Mouse (Mus musculus): ENCODE results near the gene Pthlh.
A peak's percentile ranks its signal among the peaks of the same experiment; 100 is the strongest.
"Not testable (repeated sequence)": the region's sequence is repeated elsewhere in the genome, so short reads cannot be mapped to it uniquely, and the experiment has no call there.

Gene Pthlh

DNA sequence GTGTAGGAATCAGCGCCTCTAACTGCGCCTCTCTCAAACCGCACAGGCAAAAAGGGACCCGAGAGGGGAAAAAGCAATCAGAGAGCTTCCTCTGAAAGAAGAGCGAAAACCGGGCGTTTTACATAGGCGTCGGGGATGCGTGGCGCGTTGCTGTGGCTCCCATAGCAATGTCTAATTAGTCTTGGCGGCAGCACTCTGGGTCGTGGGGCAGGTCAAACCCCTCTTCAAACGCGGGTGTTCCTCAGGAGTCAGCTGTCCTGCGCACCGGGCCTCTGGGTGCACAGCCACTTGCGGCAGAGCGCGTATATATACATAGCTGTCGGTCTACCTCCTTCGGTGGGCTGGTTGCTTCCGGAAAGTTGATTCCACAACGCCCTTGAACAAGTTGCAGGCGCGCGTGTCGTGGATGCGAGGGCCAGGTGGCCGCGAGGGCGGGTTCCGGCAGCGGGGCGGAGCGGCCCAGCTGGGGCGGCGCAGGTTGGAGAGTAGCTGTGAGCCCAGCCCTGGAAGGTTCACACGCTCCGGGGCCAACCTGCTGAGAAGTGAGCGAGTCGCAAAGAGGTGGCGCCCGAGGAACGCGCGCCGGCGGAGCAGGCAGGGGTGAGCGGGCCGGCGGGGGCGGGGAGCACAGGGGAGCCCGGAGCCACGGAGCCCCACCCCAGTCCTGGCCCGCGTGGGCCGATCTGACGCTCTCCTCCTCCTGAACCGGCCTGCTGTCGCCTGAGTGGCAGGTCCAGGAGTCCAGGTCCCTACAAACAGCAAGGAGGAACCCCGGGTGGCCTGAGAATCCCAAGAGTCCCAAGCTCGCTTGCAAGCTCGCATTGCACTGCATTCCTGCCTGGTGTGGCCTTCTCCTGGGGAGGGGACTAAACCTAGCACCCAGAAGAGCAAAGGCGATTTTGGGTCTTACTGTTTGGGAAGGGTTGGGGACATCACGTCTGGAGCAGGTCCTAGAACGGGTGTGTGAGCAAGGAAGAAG, at the start of gene Pthlh:
Gene Pthlh, minus strand, starts transcription at position 597 of the 979 bp plus-strand sequence.
- DNase-seq (ENCODE audit: low spot score), result peak; percentile 56

- no peak for DNase-seq (ENCODE audit: low spot score)
These were observed 49.3 kb upstream of the Pthlh start for GRCm38 (mm10) chr6:147313331-147313730.

DNA sequence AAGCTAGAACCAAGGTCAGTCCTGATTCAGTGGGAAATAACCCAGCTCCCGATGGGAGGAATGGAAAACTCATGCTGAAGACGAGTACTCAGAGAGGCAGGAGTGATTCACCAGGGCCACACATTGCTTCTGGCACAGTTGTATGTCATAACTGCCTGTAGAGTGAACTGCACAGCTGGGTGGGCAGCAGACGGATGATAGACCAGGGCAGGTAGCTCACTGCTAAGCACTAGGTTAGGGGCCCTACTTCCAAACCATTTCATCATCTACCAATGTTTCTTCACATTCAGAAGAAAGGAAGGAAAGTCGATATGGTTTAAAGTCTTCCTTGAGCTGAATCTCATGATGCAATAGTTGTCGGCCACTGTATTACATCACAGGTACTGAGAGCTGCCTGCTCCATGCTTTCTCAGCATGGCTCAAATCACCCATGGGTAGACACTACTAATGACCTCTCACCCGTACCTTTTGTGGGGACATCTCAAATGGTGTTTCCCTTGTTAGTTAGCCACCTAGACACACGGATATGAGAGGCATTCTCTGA, 46.5 kb upstream of the Pthlh start:
- no peak for DNase-seq (ENCODE audit: low spot score)

DNA sequence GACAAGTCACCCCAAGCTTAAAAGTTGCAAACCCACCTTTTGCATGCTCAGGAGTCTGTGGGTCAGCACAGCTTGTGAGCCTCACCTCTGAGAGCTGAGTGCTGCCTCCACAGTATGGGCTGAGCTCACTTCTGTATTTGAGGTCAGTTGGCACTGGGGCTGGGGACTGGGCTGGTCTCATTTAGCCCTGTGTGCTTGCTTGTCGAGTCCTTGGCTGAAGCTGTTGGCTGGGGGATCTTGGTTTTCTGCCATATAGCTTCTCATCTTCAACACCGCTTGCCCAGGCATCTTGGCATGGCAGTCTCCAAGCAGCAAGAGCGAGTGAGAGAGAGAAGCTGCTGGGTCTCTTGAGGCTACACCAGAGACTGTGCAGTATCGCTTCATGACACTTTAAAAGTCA, 46.1 kb upstream of the Pthlh start:
- DNase-seq (ENCODE audit: low spot score), result no peak

- DNase-seq (ENCODE audit: low spot score), result not testable (repeated sequence)
These were observed 40.3 kb upstream of the Pthlh start for GRCm38 (mm10) chr6:147304236-147304635.

DNA sequence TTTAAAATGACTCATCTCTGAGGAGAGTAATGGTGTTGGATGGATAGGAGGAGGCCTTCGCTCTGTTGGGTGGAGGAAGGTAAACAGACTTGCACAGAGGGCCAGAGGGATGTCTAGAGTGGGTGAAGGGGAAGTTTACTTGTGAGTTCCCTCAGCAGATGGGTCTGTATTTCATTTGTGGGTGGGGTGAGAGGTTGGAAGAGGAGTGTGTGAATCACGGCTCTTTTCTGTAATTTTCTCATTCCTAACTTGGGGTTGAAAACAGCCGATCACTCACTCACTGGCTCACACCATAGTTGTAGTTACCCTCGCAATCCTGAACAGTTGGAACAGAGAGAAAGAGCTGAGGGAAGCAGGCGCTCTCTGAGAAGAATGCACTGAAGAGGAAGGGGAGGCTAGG, 35.6 kb upstream of the Pthlh start:
- DNase-seq (ENCODE audit: low spot score), result no peak

DNA sequence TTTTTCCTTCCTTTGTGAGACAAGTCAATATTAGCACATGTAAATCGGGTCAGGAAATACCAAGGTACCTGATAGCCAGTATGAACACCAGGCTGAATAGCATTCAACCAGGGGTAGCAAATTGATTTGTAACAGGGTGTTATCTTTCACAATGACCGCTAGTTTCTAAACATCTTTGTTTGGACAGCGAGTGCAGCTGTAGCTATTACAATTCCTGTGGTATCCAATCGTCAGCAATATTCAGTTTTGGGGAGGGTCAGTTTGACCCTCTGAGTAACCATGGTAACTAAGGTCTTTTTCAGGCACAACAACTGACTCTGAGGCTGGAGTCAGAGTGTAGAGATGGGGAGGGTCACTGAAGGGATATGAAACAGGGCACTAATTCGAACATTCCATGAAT, 15.3 kb upstream of the Pthlh start:
- no peak for DNase-seq (ENCODE audit: low spot score)

- DNase-seq (ENCODE audit: low spot score), result peak; percentile 21
These were observed 4.3 kb upstream of the Pthlh start for GRCm38 (mm10) chr6:147268143-147268790.

- DNase-seq (ENCODE audit: low spot score), result no peak
These were observed 2.5 kb upstream of the Pthlh start for GRCm38 (mm10) chr6:147266466-147266865.

- no peak for DNase-seq (ENCODE audit: low spot score)
These were observed 805 bp downstream of the Pthlh start for GRCm38 (mm10) chr6:147263178-147263577.

GRCm38 (mm10) chr6:147261616-147262015, 2.4 kb downstream of the Pthlh start:
- DNase-seq (ENCODE audit: low spot score), result no peak

- DNase-seq (ENCODE audit: low spot score), result no peak
These were observed 3.2 kb downstream of the Pthlh start for GRCm38 (mm10) chr6:147260766-147261165.

GRCm38 (mm10) chr6:147247782-147248181, 16.2 kb downstream of the Pthlh start:
- DNase-seq (ENCODE audit: low spot score), result no peak

DNA sequence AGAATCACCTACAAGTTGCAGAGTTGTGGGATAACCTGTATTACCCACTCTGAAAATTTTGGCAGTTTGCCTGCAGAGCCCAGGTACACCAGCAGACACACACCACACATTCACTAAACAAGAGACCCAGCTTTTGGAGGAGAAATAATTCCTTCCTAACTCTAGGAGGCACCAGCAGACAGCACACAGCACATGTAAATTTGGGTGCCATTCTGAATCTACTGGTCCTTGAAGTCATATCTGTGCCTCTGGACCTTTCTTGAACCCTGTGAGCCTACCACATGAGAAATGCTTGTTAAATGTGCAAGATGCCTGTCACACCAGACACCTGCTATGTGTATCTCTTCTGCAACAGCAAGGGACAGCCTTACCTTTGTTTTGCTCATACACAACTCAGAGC, 19.7 kb downstream of the Pthlh start:
- DNase-seq (ENCODE audit: low spot score), result no peak

DNA sequence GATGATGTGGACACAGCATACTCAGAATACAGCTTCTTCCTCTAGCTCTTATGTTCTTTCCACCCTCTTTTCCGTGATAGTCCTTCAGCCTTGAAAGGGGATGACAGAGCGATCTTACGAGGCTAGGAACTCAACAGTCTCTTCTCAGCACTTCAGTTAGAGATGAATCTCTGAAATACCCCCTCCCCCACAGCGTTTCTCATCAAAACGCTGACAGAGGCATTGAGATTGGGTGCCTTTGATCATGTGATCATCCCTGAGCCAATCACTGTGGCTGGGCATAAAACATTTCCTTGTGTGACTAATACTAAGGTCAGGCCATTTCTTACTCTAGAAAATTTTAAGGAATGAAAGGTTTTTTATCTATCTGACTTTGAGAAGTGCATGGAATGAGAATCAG, 20.3 kb downstream of the Pthlh start:
- DNase-seq (ENCODE audit: low spot score), result no peak

- no peak for DNase-seq (ENCODE audit: low spot score)
These were observed 22.4 kb downstream of the Pthlh start for GRCm38 (mm10) chr6:147241541-147241940.

GRCm38 (mm10) chr6:147240203-147240804, 23.7 kb downstream of the Pthlh start:
- no peak for DNase-seq (ENCODE audit: low spot score)

GRCm38 (mm10) chr6:147226696-147227095, 37.3 kb downstream of the Pthlh start:
- no peak for DNase-seq (ENCODE audit: low spot score)

DNA sequence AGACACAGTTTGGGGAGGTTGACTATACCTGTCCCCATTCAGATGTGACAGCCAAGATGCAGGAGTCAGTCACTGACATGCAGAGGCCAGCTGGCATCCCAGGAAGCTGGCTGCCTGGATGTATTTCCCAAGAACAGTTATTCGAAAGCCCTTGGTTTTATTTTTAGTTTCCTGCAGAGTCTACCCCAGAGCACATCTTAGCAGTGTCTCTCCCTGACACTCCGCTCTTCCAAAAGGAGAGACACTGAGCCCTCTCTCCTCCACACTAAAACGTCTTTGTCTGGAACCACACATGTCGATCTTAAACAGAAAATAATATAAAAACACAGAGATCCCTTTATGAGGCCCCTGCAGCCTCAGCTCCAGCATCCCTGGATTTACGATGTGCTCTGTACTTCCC, 44.9 kb downstream of the Pthlh start:
- no peak for DNase-seq (ENCODE audit: low spot score)

DNA sequence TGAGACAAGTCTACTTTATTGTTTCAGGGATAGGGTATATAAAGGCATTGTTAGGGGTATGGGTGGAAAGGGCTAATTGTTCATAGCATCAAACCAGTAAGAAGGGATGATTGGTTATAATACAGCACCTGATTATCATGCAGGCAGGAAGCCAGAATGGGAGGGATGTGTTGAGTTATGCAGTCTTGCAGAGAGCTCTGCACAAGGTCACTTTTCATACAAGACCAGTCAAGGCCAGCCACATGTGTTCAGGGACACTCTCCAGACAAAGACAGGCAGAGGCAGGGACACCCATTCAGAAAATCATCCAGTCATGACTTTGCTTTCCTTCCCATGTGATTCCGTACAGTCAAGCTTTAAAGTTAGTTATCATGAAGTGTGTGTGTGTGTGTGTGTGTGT, 47.8 kb downstream of the Pthlh start:
- DNase-seq (ENCODE audit: low spot score), result no peak

GRCm38 (mm10) chr6:147207821-147208330, 56.1 kb downstream of the Pthlh start:
- DNase-seq (ENCODE audit: low spot score), result no peak
